Mouse (Mus musculus) olfactory bulb, adult 2 months (tissue): Measurements from ENCODE around the gene Ppp1r9a. TPM values are rescaled to one million over a fixed set of nuclear protein-coding genes. Genes with fewer than 3 reads are reported as not detected.
"Not testable (repeated sequence)": the region's sequence is repeated elsewhere in the genome, so short reads cannot be mapped to it uniquely, and the experiment has no call there.

ENCODE experiments used
- H3K27ac ChIP-seq: fragments of 200-500 bp; 2 replicates; pipeline ENCODE4 v1.5.1; 2012; ENCODE audit warnings: low read depth, low read length; ENCODE audit not compliant: insufficient read depth
- H3K4me1 ChIP-seq: fragments of 200-500 bp; 2 replicates; pipeline ENCODE4 v1.6.1; 2012; ENCODE audit warnings: low read length; ENCODE audit not compliant: control insufficient read depth, insufficient read depth
- H3K4me3 ChIP-seq: fragments of 200-500 bp; 2 replicates; pipeline ENCODE4 v1.5.1; 2012; ENCODE audit warnings: mild to moderate bottlenecking, low read depth, low read length, moderate library complexity; ENCODE audit not compliant: insufficient read depth
- CTCF ChIP-seq: fragments of 200-500 bp; IDR thresholded peaks from 2 replicates; pipeline ENCODE4 v1.5.1; 2012; ENCODE audit warnings: low read depth, mild to moderate bottlenecking, low read length, moderate library complexity; ENCODE audit not compliant: insufficient read depth
- POLR2A ChIP-seq: fragments of 200-500 bp; IDR thresholded peaks from 2 replicates; pipeline ENCODE4 v1.6.1; 2012; ENCODE audit warnings: mild to moderate bottlenecking, low read depth, low read length, moderate library complexity; ENCODE audit not compliant: insufficient read depth
- WGBS: fragments of 180-500 bp; shearing (Covaris S2); methylation state at CpG from one replicate; pipeline ENCODE4 v1.1.7; 2018; 5-methylcytosine and 5-hydroxymethylcytosine counted together
- polyA plus RNA-seq: library from polyadenylated mRNA; stranded (reverse); fragments of >200 nt; gene quantifications from 2 replicates; pipeline ENCODE4 v1.2.4, GENCODE M21; 2012; ENCODE audit warnings: low replicate concordance; ENCODE audit not compliant: missing spikeins, insufficient read depth, insufficient read length

Gene Ppp1r9a
- polyA plus RNA-seq, result 308 TPM in 1 of 2 replicates, not detected in the other

GRCm38 (mm10) chr6:4902674-4903324 lies at the start of gene Ppp1r9a:
TSS of gene Ppp1r9a (plus strand) at chr6:4902917.
- no peak for TF ChIP-seq POLR2A
- TF ChIP-seq CTCF, result 0 out of 2 replicates have a peak, but pooled peaks have one; percentile 11
- H3K4me3 ChIP-seq, result peak within 1 kb of the TSS; percentile 63
- peak within 1 kb of the TSS; percentile 86 for H3K27ac ChIP-seq
- H3K4me1 ChIP-seq, result peaks cover 16% of the 10 kb centered on the region
- under 1% methylated on average over 49 of the region's 49 CpGs for WGBS

DNA sequence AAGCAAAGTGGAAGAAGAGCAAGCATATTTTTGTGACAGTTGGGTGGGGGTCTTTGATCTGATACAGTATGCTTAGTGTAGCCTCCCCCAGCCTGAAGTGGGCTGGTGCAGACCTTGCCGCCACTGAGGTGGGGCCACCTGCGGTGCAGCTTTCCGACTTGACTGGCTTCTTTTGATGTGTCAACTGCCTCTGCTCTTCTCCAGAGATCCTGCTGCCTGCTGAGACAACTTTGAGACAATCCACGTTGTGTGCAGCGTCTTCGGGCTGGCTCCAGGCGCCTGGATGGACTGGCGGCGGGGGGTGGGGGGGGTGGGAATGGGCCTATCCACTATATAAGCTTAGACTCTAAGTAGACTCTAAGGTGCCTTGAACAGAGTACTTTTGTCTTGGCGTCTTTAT lies 47.5 kb upstream of the Ppp1r9a start:
- Histone ChIP-seq H3K27ac (no peak overlapping the region), H3K4me3 (no peak overlapping the region), H3K4me1 (no peaks in the 10 kb centered on the region)
- TF ChIP-seq POLR2A (no peak), CTCF (no peak)
- 71% methylated on average over 10 of the region's 10 CpGs for WGBS

- Histone ChIP-seq H3K4me3 (no peak overlapping the region), H3K27ac (no peak overlapping the region), H3K4me1 (no peaks in the 10 kb centered on the region)
- no peak for TF ChIP-seq POLR2A
- no peak for TF ChIP-seq CTCF
- 97% methylated on average over 11 of the region's 11 CpGs for WGBS
These were observed 45.8 kb upstream of the Ppp1r9a start for GRCm38 (mm10) chr6:4856919-4857318.

GRCm38 (mm10) chr6:4884316-4884715 lies 18.4 kb upstream of the Ppp1r9a start:
- no peak overlapping the region for H3K27ac ChIP-seq
- no peaks in the 10 kb centered on the region for H3K4me1 ChIP-seq
- WGBS, result 64% methylated on average over 3 of the region's 3 CpGs
- TF ChIP-seq CTCF (no peak), POLR2A (no peak)
- no peak overlapping the region for H3K4me3 ChIP-seq

GRCm38 (mm10) chr6:4889544-4889943 lies 13.2 kb upstream of the Ppp1r9a start:
- no peak for TF ChIP-seq CTCF
- no peak for TF ChIP-seq POLR2A
- 91% methylated on average over 9 of the region's 9 CpGs for WGBS
- Histone ChIP-seq H3K4me3 (no peak overlapping the region), H3K27ac (no peak overlapping the region), H3K4me1 (no peaks in the 10 kb centered on the region)

DNA sequence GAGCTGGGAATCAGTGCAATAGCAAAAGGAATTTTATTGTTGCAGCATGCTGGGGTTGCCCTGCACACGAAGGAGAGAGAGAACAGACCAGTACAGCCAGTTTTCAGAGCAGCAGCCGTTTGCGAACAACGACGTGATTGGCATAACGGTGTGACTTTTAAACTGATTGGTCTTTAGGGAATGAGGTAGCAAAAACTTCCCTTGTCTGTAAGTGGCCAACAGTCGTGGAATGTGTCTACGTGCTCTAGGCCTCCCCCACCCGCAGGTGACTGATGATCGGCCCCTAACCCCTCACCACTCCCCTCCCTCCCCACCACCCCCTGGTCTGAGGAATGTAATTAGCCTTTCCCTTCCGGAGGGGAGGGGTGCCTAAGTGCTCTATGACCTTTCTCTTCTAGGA lies 10.3 kb upstream of the Ppp1r9a start:
- no peak for TF ChIP-seq CTCF
- TF ChIP-seq POLR2A, result no peak
- no peaks in the 10 kb centered on the region for H3K4me1 ChIP-seq
- 69% methylated on average over 11 of the region's 11 CpGs for WGBS
- no peak overlapping the region for H3K27ac ChIP-seq
- no peak overlapping the region for H3K4me3 ChIP-seq

DNA sequence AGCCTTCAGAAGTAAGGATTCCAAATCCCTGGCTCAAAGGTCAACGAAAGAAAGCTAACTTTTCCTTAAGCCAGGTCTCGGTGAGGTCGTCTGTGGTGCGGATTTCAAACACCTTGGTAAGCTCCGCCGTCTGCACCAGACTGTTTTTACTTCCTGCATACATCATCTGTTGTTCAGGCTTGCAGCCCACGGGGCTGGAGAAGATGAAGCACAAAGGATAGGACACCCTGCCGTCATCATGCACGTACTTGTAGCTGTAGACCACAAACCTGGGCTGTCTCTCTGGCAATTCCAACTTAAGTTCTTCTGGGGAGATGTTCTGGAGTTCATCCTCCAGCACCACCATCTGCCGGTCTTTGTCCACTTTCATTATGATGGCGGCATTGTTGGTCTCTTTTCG lies 9.4 kb upstream of the Ppp1r9a start:
- not testable (repeated sequence) for H3K27ac ChIP-seq, H3K4me3 ChIP-seq, H3K4me1 ChIP-seq
- 84% methylated on average over 12 of the region's 12 CpGs for WGBS

- Histone ChIP-seq H3K4me3 (no peak overlapping the region), H3K27ac (no peak overlapping the region), H3K4me1 (peaks cover 3% of the 10 kb centered on the region)
- WGBS, result 89% methylated on average over 6 of the region's 6 CpGs
- no peak for TF ChIP-seq POLR2A
These were observed 2.8 kb upstream of the Ppp1r9a start for GRCm38 (mm10) chr6:4899906-4900305.

- H3K27ac ChIP-seq, result peak overlapping the region; percentile 86
- peaks cover 16% of the 10 kb centered on the region for H3K4me1 ChIP-seq
- H3K4me3 ChIP-seq, result peak overlapping the region; percentile 63
- WGBS, result under 1% methylated on average over 56 of the region's 77 CpGs
- TF ChIP-seq POLR2A (peak; percentile 27; the same call in 1 of the 2 replicates), CTCF (no peak)
These were observed 773 bp downstream of the Ppp1r9a start for GRCm38 (mm10) chr6:4903325-4904054.
